Mouse (Mus musculus): ENCODE data around the gene Zfp346. TPM values are rescaled to one million over a fixed set of nuclear protein-coding genes. Genes with fewer than 3 reads are reported as not detected.

The Zfp346 gene
- polyA plus RNA-seq, 1 experiment from 2014 or later: 11.8 TPM

- no peak within 1 kb of the TSS for H3K4me2 ChIP-seq (ENCODE audit: low read length)
- ATAC-seq (replicated peaks; ENCODE audit: low FRiP score, low read depth) (no peak), DNase-seq (ENCODE audit: low spot score) (no peak)
- H3K36me3 ChIP-seq (ENCODE audit: insufficient read depth, low read length): peaks cover 21% of the 10 kb centered on the region; the same call in 1 of the 2 replicates
- no peak within 1 kb of the TSS for H3K27ac ChIP-seq
- H3K4me1 ChIP-seq (replicated peaks; ENCODE audit: insufficient read depth, low read length): no peaks in the 10 kb centered on the region
- no peak within 1 kb of the TSS for H3K9ac ChIP-seq (ENCODE audit: low read depth, low read length)
- H3K4me3 ChIP-seq (replicated peaks; ENCODE audit: low read depth, low read length): no peak within 1 kb of the TSS
- 94% methylated on average over 2 of the region's 2 CpGs for WGBS
- H3K27me3 ChIP-seq (ENCODE audit: insufficient read depth, low read length): no peaks in the 10 kb centered on the region
- no peak for TF ChIP-seq CTCF (IDR thresholded peaks at IDR 0.05; ENCODE audit: low read depth)
- no peaks in the 10 kb centered on the region for H3K9me3 ChIP-seq (replicated peaks; ENCODE audit: low read length)
Measured at GRCm38 (mm10) chr13:55133448-55133847, 28.3 kb downstream of the Zfp346 start, which contains the start of gene Gm17617. Gene Gm17617 (minus strand): TSS chr13:55133548.

GRCm38 (mm10) chr13:55135382-55135781, 30.3 kb downstream of the Zfp346 start:
- H3K9ac ChIP-seq (ENCODE audit: low read depth, low read length): no peak overlapping the region
- no peaks in the 10 kb centered on the region for H3K27me3 ChIP-seq (ENCODE audit: insufficient read depth, low read length)
- H3K27ac ChIP-seq: no peak overlapping the region
- no peak for ATAC-seq (replicated peaks; ENCODE audit: low FRiP score, low read depth)
- no peaks in the 10 kb centered on the region for H3K4me1 ChIP-seq (replicated peaks; ENCODE audit: insufficient read depth, low read length)
- 9% methylated on average over 5 of the region's 5 CpGs for WGBS
- H3K36me3 ChIP-seq (ENCODE audit: insufficient read depth, low read length): peaks cover 9% of the 10 kb centered on the region; the same call in 1 of the 2 replicates
- DNase-seq (ENCODE audit: low spot score): peak; percentile 56
- peak; percentile 69 for TF ChIP-seq CTCF (IDR thresholded peaks at IDR 0.05; ENCODE audit: low read depth)
- H3K4me3 ChIP-seq (replicated peaks; ENCODE audit: low read depth, low read length): no peak overlapping the region
- H3K9me3 ChIP-seq (replicated peaks; ENCODE audit: low read length): no peaks in the 10 kb centered on the region
- H3K4me2 ChIP-seq (ENCODE audit: low read length): no peak overlapping the region

- DNase-seq (ENCODE audit: low spot score) (no peak), ATAC-seq (replicated peaks; ENCODE audit: low FRiP score, low read depth) (no peak)
- Histone ChIP-seq H3K4me2 (ENCODE audit: low read length) (no peak overlapping the region), H3K27ac (no peak overlapping the region), H3K36me3 (ENCODE audit: insufficient read depth, low read length) (no peaks in the 10 kb centered on the region), H3K9me3 (replicated peaks; ENCODE audit: low read length) (no peaks in the 10 kb centered on the region), H3K4me1 (replicated peaks; ENCODE audit: insufficient read depth, low read length) (no peaks in the 10 kb centered on the region), H3K27me3 (ENCODE audit: insufficient read depth, low read length) (no peaks in the 10 kb centered on the region), H3K4me3 (replicated peaks; ENCODE audit: low read depth, low read length) (no peak overlapping the region), H3K9ac (ENCODE audit: low read depth, low read length) (no peak overlapping the region)
- WGBS: 72% methylated on average over 2 of the region's 2 CpGs
- no peak for TF ChIP-seq CTCF (IDR thresholded peaks at IDR 0.05; ENCODE audit: low read depth)
Measured at GRCm38 (mm10) chr13:55140271-55140670, 35.2 kb downstream of the Zfp346 start.

GRCm38 (mm10) chr13:55152621-55153415, 47.7 kb downstream of the Zfp346 start, which contains the start of gene Fgfr4:
Gene Fgfr4 (plus strand): TSS chr13:55152640.
- Histone ChIP-seq H3K27ac (peak within 1 kb of the TSS; percentile 94), H3K9ac (ENCODE audit: low read depth, low read length) (peak within 1 kb of the TSS; percentile 72), H3K36me3 (ENCODE audit: insufficient read depth, low read length) (no peaks in the 10 kb centered on the region), H3K4me2 (ENCODE audit: low read length) (peak within 1 kb of the TSS; percentile 83), H3K27me3 (ENCODE audit: insufficient read depth, low read length) (no peaks in the 10 kb centered on the region; the same call in 1 of the 2 replicates), H3K4me1 (replicated peaks; ENCODE audit: insufficient read depth, low read length) (peaks cover 8% of the 10 kb centered on the region), H3K9me3 (replicated peaks; ENCODE audit: low read length) (no peaks in the 10 kb centered on the region), H3K4me3 (replicated peaks; ENCODE audit: low read depth, low read length) (peak within 1 kb of the TSS; percentile 57)
- peak; percentile 90 for ATAC-seq (replicated peaks; ENCODE audit: low FRiP score, low read depth)
- peak; percentile 71 for DNase-seq (ENCODE audit: low spot score)
- 1% methylated on average over 62 of the region's 68 CpGs for WGBS
- TF ChIP-seq CTCF (IDR thresholded peaks at IDR 0.05; ENCODE audit: low read depth): no peak

- Histone ChIP-seq H3K4me2 (ENCODE audit: low read length) (peak overlapping the region; percentile 83; the same call in 1 of the 2 replicates), H3K9ac (ENCODE audit: low read depth, low read length) (no peak overlapping the region), H3K4me3 (replicated peaks; ENCODE audit: low read depth, low read length) (no peak overlapping the region), H3K36me3 (ENCODE audit: insufficient read depth, low read length) (no peaks in the 10 kb centered on the region), H3K27ac (no peak overlapping the region), H3K9me3 (replicated peaks; ENCODE audit: low read length) (no peaks in the 10 kb centered on the region), H3K4me1 (replicated peaks; ENCODE audit: insufficient read depth, low read length) (peaks cover 8% of the 10 kb centered on the region), H3K27me3 (ENCODE audit: insufficient read depth, low read length) (no peaks in the 10 kb centered on the region; the same call in 1 of the 2 replicates)
- DNase-seq (ENCODE audit: low spot score) (no peak), ATAC-seq (replicated peaks; ENCODE audit: low FRiP score, low read depth) (no peak)
- 84% methylated on average over 5 of the region's 5 CpGs for WGBS
- no peak for TF ChIP-seq CTCF (IDR thresholded peaks at IDR 0.05; ENCODE audit: low read depth)
Measured at GRCm38 (mm10) chr13:55153951-55154350, 48.8 kb downstream of the Zfp346 start.

- Histone ChIP-seq H3K27me3 (ENCODE audit: insufficient read depth, low read length) (no peaks in the 10 kb centered on the region), H3K27ac (no peak overlapping the region), H3K4me2 (ENCODE audit: low read length) (no peak overlapping the region), H3K4me1 (replicated peaks; ENCODE audit: insufficient read depth, low read length) (no peaks in the 10 kb centered on the region), H3K9ac (ENCODE audit: low read depth, low read length) (no peak overlapping the region), H3K36me3 (ENCODE audit: insufficient read depth, low read length) (0 out of 2 replicates have a peak, but pooled peaks cover 6% of the 10 kb centered on the region), H3K4me3 (replicated peaks; ENCODE audit: low read depth, low read length) (no peak overlapping the region), H3K9me3 (replicated peaks; ENCODE audit: low read length) (no peaks in the 10 kb centered on the region)
- DNase-seq (ENCODE audit: low spot score) (no peak), ATAC-seq (replicated peaks; ENCODE audit: low FRiP score, low read depth) (no peak)
- no peak for TF ChIP-seq CTCF (IDR thresholded peaks at IDR 0.05; ENCODE audit: low read depth)
- 45% methylated on average over 7 of the region's 7 CpGs for WGBS
Measured at GRCm38 (mm10) chr13:55162365-55162764, 57.3 kb downstream of the Zfp346 start.

All from kidney, postnatal 0 days (tissue).